Mouse (Mus musculus) embryonic facial prominence, embryonic 15.5 days (tissue): ENCODE results near the gene Hdhd5. TPM values are rescaled to one million over a fixed set of nuclear protein-coding genes. Genes with fewer than 3 reads are reported as not detected.

Experiments used
- ATAC-seq: fragments of 200-750 bp; cut with Nextera tagmentation; 2 replicates; pipeline ENCODE4 v1.8.0; 2017; ENCODE audit warnings: low read depth, moderate TSS enrichment; ENCODE audit not compliant: insufficient number of reproducible peaks, low FRiP score, low TSS enrichment
- H3K27ac ChIP-seq: fragments of 300-500 bp; sonication (generic); replicated peaks from 2 replicates; pipeline ENCODE4 v1.5.1; 2015; ENCODE audit warnings: mild to moderate bottlenecking, inconsistent platforms
- H3K27me3 ChIP-seq: fragments of 300-500 bp; sonication (generic); 2 replicates; pipeline ENCODE4 v1.6.1; 2015; ENCODE audit warnings: inconsistent platforms
- H3K36me3 ChIP-seq: fragments of 300-500 bp; sonication (generic); 2 replicates; pipeline ENCODE4 v1.6.1; 2015; ENCODE audit warnings: mild to moderate bottlenecking, inconsistent platforms
- H3K4me1 ChIP-seq: fragments of 300-500 bp; sonication (generic); 2 replicates; pipeline ENCODE4 v1.6.1; 2015; ENCODE audit warnings: inconsistent platforms
- H3K4me2 ChIP-seq: fragments of 300-500 bp; sonication (generic); replicated peaks from 2 replicates; pipeline ENCODE4 v1.6.1; 2015; ENCODE audit warnings: mild to moderate bottlenecking, inconsistent platforms
- H3K4me3 ChIP-seq: fragments of 300-500 bp; sonication (generic); replicated peaks from 2 replicates; pipeline ENCODE4 v1.5.1; 2015; ENCODE audit warnings: mild to moderate bottlenecking, inconsistent platforms
- H3K9ac ChIP-seq: fragments of 300-500 bp; sonication (generic); 2 replicates; pipeline ENCODE4 v1.6.1; 2015; ENCODE audit warnings: inconsistent platforms
- H3K9me3 ChIP-seq: fragments of 300-500 bp; sonication (generic); replicated peaks from 2 replicates; pipeline ENCODE4 v1.6.1; 2016; ENCODE audit warnings: inconsistent platforms
- WGBS: fragments of 180-500 bp; shearing (Covaris S2); methylation state at CpG from one replicate; pipeline ENCODE4 v1.1.7; 2015; 5-methylcytosine and 5-hydroxymethylcytosine counted together
- polyA plus RNA-seq: library from polyadenylated mRNA; unstranded; fragments of >200 nt; fragmentation: Nextera tagmentation; extraction: Ambion mirVana; gene quantifications from 2 replicates; pipeline ENCODE4 v1.2.1, GENCODE M21; 2015

The Hdhd5 gene
- polyA plus RNA-seq, 1 experiment from 2014 or later: 18.0 TPM

DNA sequence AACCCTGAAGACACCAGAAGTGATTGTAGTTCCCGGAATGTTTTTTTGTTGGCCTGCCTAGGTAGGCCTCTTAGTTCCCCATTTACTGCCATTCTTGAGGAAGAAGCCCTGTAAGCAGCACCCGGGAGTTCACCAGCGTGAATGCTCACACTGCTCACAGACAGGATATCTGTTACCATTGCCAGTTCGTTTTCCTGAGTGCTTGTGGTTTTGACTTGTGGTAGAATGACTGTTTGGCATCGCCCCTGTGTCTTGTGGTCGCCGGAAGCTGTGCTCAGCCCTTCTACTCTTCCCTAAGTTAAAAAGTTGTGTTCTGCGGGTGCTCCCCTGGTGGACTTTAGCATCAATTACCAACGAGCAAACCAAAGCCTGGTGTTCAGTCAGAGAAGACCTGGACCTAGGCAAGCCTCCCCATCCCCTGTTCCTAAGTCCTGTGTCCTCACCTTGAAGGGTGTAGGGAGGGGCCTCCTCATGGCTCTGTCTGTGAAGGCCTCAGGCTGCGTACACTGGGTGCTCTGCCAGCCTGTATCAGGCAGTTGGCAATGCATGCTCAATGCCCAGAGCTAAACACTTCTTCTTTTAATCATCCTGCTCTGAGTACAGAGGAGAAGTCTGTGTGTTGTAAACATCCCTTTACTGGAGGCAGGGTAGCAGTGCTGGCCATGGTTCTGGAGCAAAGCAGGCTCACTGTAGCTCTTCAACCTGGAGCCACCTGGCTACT, 64.3 kb downstream of the Hdhd5 start:
- no peak for ATAC-seq

DNA sequence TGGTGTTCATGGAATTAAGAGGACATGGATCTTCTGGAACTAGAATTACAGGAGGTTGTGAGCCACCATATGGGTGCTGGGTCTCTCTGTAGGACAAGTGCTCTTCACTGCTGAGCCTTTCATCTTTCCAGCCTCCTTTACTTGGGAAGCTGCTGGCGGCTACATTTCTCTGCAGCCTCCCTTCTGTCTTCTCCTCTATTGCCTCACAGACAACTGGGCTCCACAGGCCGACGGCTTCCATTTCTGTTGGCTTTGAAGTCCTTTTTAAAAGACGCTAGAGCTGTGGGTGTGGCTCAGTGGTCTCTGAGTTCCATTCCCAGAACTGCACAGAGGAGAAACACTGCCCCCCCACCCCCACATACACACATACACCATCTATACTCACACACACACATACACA, 65.7 kb downstream of the Hdhd5 start:
- Histone ChIP-seq H3K27ac (no peak overlapping the region), H3K36me3 (no peaks in the 10 kb centered on the region), H3K27me3 (peaks cover 13% of the 10 kb centered on the region), H3K4me1 (peaks cover 19% of the 10 kb centered on the region), H3K4me2 (no peak overlapping the region), H3K9me3 (no peaks in the 10 kb centered on the region), H3K9ac (no peak overlapping the region), H3K4me3 (no peak overlapping the region)
- no peak for ATAC-seq
- 36% methylated on average over 4 of the region's 4 CpGs for WGBS

More for the DNA sequence above, 64.3 kb downstream of the Hdhd5 start:
- H3K4me2 ChIP-seq: no peak overlapping the region
- peaks cover 5% of the 10 kb centered on the region; the same call in 1 of the 2 replicates for H3K27me3 ChIP-seq
- H3K36me3 ChIP-seq: no peaks in the 10 kb centered on the region
- H3K9me3 ChIP-seq: no peaks in the 10 kb centered on the region
- H3K4me3 ChIP-seq: no peak overlapping the region
- 67% methylated on average over 10 of the region's 10 CpGs for WGBS
- H3K9ac ChIP-seq: no peak overlapping the region
- H3K27ac ChIP-seq: no peak overlapping the region
- H3K4me1 ChIP-seq: peaks cover 22% of the 10 kb centered on the region

DNA sequence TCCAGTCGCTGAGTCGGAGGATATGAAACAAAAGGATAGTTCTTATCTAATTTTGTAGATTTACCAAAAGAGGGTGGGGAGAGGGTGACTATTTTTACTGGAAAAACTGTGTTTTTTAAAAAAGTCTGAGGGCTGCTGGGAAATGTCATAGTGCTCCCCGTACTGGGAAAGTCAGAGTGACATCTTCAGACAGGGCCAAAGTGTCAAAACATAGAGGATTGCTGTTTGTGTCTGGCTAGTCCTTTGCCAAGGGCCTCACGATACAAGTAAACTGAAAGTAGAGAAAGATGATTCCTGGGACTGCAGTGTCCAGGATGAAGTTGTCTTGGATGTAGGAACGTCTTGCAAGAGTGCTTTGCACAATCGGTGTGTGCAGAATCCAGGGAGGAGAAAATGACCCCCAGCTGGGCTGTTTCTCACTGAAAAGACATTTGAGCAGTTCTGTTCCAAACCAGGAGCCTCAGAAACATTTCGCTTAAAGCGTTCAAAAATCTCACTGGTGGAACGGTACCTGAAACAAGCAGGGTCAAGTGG, 66.6 kb downstream of the Hdhd5 start:
- 48% methylated on average over 9 of the region's 9 CpGs for WGBS

DNA sequence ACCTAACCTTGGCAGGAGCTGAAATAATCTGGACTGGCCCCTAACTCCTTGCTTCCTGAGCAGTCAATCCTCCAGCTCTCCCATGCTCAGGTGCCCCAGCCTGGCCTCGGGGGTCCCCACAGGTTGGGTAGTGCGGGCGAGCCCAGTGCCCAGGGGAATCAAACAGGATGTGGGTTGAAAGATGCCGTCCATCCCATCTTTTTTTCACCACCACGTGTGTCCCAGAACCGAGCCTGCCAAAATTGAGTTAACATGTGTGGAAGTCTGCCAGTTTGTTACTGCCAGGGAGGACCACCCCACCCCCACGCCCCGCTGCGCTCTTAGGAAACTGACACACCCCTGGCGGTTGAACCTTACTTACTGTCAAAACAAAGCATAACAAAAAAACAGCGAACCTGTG, 67.2 kb downstream of the Hdhd5 start:
- Histone ChIP-seq H3K4me1 (peaks cover 19% of the 10 kb centered on the region), H3K9me3 (no peaks in the 10 kb centered on the region), H3K9ac (peak overlapping the region; percentile 51), H3K4me3 (peak overlapping the region; percentile 66), H3K36me3 (no peaks in the 10 kb centered on the region), H3K27me3 (peaks cover 13% of the 10 kb centered on the region), H3K27ac (no peak overlapping the region), H3K4me2 (peak overlapping the region; percentile 85)
- 2% methylated on average over 11 of the region's 11 CpGs for WGBS
- peak; percentile 6; the same call in 1 of the 2 replicates for ATAC-seq

More for the DNA sequence above, 66.6 kb downstream of the Hdhd5 start:
- ATAC-seq: no peak
- H3K4me3 ChIP-seq: peak overlapping the region; percentile 66
- peaks cover 13% of the 10 kb centered on the region for H3K27me3 ChIP-seq
- no peaks in the 10 kb centered on the region for H3K36me3 ChIP-seq
- no peak overlapping the region for H3K27ac ChIP-seq
- no peaks in the 10 kb centered on the region for H3K9me3 ChIP-seq
- peak overlapping the region; percentile 85 for H3K4me2 ChIP-seq
- H3K9ac ChIP-seq: no peak overlapping the region
- peaks cover 19% of the 10 kb centered on the region for H3K4me1 ChIP-seq

DNA sequence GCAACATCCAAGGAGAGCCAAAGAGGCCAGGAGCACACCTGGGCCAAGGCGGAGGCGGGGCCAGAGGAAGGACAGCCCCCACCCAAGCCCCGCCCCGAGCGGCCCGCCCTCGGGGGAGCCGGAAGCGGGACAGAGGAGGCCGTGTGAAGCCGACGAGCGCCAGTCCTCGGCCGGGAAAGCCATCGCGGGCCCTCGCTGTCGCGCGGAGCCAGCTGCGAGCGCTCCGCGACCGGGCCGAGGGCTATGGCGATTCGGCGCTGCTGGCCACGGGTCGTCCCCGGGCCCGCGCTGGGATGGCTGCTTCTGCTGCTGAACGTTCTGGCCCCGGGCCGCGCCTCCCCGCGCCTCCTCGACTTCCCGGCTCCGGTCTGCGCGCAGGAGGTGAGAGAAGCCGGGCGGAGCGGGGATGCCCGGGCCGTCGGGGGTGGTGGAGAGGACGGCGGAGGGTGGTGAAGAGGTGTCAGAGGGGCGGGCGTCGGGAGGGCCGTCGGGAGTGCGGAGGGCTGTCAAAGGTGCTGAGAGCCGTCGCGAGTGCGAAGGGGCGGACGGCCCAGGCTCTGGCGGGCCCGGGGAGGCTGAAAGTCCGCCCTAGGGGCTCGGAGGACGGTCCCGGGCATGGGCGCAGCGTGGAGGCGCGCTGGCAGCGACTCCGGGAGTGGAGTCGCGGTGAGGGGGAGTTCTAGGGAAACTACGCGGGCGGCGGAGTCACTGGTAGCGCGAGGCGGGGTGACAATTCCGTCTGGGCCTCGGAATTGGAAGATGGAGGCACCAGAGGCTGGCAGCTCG, 67.8 kb downstream of the Hdhd5 start, which contains the start of gene Il17ra:
Il17ra (plus strand) TSS at position 162 of the 786 bp plus-strand sequence.
- Histone ChIP-seq H3K27ac (no peak within 1 kb of the TSS), H3K4me2 (peak within 1 kb of the TSS; percentile 85), H3K9ac (peak within 1 kb of the TSS; percentile 51), H3K9me3 (no peaks in the 10 kb centered on the region), H3K4me1 (peaks cover 19% of the 10 kb centered on the region), H3K36me3 (no peaks in the 10 kb centered on the region), H3K27me3 (peaks cover 13% of the 10 kb centered on the region), H3K4me3 (peak within 1 kb of the TSS; percentile 66)
- under 1% methylated on average over 90 of the region's 90 CpGs for WGBS
- ATAC-seq: peak; percentile 91

DNA sequence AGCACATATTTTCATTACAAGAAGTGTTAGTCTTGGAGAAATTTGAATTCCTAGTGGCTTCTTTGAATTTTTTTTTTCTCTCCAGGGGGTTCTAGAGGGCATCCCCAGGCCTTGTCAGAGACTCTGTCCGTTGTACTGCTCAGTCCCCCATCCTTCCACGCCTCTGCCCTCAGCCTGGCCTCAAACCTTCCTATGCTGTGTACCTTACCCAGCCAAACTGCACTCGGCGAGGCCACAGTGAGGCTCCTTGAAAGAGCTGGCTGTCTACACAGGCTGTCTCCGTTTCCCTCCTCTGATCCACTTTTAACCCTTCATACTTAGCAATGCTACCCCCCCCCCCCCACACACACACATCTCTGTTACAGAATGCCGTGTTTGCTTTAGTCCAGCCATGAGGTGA, 68.9 kb downstream of the Hdhd5 start:
- no peak overlapping the region for H3K4me3 ChIP-seq
- H3K27me3 ChIP-seq: peaks cover 13% of the 10 kb centered on the region
- no peak overlapping the region for H3K4me2 ChIP-seq
- H3K4me1 ChIP-seq: peaks cover 19% of the 10 kb centered on the region
- no peak overlapping the region for H3K27ac ChIP-seq
- no peak overlapping the region for H3K9ac ChIP-seq
- no peak for ATAC-seq
- WGBS: 48% methylated on average over 6 of the region's 6 CpGs
- no peaks in the 10 kb centered on the region for H3K36me3 ChIP-seq
- H3K9me3 ChIP-seq: no peaks in the 10 kb centered on the region

DNA sequence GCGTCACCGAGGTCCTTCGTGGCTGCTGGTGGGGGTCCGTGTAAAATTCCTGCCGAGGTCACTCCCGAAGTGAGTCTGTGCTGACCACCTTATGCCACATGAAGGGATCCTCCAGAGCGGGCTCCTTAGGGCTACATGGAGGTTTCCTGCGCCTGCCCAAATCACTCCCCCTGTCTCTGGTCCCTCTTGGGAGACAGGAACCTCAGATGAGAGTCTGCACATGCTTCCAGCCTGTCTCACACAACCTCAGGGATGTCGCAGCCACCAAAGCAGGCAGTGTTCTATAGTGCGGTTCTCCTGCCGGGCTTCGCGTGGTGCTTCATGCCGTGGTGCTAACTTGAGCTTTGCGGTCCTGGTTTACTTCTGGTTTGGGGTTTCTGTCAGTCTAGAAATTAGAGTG, 69.9 kb downstream of the Hdhd5 start:
- H3K4me3 ChIP-seq: no peak overlapping the region
- H3K27me3 ChIP-seq: peaks cover 13% of the 10 kb centered on the region
- no peaks in the 10 kb centered on the region for H3K9me3 ChIP-seq
- H3K4me1 ChIP-seq: peaks cover 19% of the 10 kb centered on the region
- no peak overlapping the region for H3K9ac ChIP-seq
- H3K27ac ChIP-seq: no peak overlapping the region
- no peak overlapping the region for H3K4me2 ChIP-seq
- H3K36me3 ChIP-seq: no peaks in the 10 kb centered on the region
- ATAC-seq: no peak
- WGBS: 65% methylated on average over 15 of the region's 15 CpGs

Other genes with a start within 250 kb of the Hdhd5 start
- 1.1 and 1.5 TPM in 2 replicates for gene D330020A13Rik, start 237.0 kb downstream of the Hdhd5 start, polyA plus RNA-seq
- 2.5 and 2.9 TPM in 2 replicates for gene B4galnt3, start 236.8 kb downstream of the Hdhd5 start, polyA plus RNA-seq
- gene Kdm5a, start 167.2 kb downstream of the Hdhd5 start, polyA plus RNA-seq: 50.0 and 50.2 TPM in 2 replicates
- 21.2 and 25.1 TPM in 2 replicates for gene Ccdc77, start 166.9 kb downstream of the Hdhd5 start, polyA plus RNA-seq
- 9.9 and 10.0 TPM in 2 replicates for gene Il17ra, start 68.1 kb downstream of the Hdhd5 start, polyA plus RNA-seq
- gene Tmem121b, start 37.5 kb downstream of the Hdhd5 start, polyA plus RNA-seq: 0.24 and 0.28 TPM in 2 replicates
- gene Cecr2, start 135.1 kb upstream of the Hdhd5 start, polyA plus RNA-seq: 2.9 and 3.4 TPM in 2 replicates
- gene Slc25a18, start 242.3 kb upstream of the Hdhd5 start, polyA plus RNA-seq: 0.73 and 0.89 TPM in 2 replicates